Mouse (Mus musculus) frontal cortex, postnatal 14 days (tissue): ENCODE results near the gene Gm45062.

Experiments
- DNase-seq, 2 experiments: peaks; one replicate each; pipeline ENCODE4 v3.0.0; 2022; ENCODE audit warnings: low spot score in 2 of 2

Gene Gm45062

GRCm38 (mm10) chr6:8368198-8368864 lies 109.1 kb downstream of the Gm45062 start:
- no peak for DNase-seq

- no peak for DNase-seq
Measured at GRCm38 (mm10) chr6:8370624-8371023, 111.4 kb downstream of the Gm45062 start.

DNA sequence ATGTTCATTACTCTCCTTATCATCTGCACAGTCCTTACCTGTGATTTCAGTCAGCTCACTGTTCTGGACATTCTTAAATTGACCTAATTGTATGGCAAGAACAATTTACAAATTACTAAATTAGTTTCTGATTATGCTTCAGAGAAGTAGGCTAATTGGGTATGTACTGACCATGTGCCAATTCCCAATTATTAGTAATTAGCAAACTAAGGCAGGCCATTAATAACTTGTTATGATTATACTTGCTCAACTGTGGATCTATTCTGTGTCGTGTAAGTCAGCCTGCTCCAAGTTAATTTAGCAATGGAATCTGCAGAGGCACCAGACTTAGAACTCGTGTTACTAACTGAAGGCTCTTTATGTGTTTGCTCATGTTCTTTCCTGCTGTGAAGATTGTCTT lies 113.8 kb downstream of the Gm45062 start:
- no peak for DNase-seq

GRCm38 (mm10) chr6:8373851-8374250 lies 114.6 kb downstream of the Gm45062 start:
- DNase-seq = no peak

GRCm38 (mm10) chr6:8374290-8374689 lies 115.0 kb downstream of the Gm45062 start:
- no peak for DNase-seq

DNA sequence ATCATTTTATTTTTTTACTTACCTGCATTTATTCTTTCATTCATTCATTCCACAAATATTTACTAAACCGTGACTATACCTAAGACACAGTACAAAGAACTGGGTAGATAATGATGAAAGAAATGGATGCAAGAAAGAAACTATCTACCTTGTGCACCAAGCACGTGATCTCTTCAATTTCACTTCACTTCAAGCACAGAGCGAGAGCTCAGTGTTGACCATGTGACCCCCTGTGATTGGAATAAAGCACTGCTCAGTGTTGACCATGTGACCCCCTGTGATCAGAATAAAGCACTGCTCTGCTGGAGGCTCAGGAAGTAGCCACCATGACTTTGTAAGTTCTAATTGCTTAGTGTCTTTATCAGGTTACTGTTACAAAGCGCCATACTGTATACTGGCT lies 115.5 kb downstream of the Gm45062 start:
- DNase-seq = no peak

DNA sequence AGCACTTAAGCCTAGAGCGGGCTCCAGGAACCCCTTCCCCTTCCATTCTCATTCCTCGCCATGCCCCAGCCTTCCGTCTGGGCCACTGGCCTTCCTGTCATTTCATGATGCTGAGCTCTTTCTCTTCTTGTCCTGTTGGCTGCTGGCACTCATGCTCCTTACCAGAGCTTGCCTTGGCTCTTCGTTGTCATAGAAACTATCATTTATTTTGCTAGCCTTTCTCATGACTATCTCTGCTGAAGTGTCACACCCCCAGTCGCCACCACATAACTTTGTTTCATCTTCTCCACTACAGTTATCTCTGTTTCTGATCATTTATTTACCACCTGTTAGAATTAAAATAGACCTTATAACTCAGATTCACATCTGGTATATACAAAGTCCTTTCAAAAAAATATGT lies 117.1 kb downstream of the Gm45062 start:
- no peak for DNase-seq

DNA sequence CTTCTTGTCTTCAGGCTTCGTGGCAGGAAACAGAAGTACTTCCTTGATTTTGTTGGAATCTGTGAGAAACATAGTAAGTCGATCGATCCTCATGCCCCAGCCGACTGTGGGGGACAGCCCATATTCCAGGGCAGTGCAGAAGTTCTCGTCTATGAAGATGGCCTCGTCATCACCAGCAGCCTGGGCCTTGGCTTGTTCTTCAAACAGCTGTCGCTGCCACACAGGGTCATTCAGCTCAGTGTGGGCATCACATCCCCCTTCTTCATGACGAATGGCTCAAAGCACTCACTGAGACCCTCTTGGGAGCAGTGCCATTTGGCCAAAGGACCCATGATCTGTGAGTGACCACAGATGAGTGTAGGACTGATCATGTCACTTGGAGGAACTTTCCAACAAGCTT lies 118.4 kb downstream of the Gm45062 start:
- DNase-seq = no peak

DNA sequence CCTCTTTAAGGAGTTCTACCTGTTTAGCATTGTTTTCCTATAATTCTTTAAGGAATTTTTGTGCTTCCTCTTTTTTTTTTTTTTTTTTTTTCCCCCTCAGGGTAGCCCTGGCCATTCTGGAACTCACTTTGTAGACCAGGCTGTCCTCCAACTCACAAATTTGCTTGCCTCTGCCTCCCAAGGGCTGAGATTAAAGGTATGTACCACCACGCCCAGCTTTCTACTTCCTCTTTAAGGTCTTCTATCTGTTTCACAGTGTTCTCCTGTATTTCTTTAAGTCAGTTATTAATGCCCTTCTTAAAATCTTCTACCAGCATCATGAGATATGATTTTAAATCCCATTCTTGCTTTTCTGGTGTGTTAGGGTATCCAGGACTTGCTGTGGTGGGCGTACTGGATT lies 130.1 kb downstream of the Gm45062 start:
- DNase-seq = no peak

DNA sequence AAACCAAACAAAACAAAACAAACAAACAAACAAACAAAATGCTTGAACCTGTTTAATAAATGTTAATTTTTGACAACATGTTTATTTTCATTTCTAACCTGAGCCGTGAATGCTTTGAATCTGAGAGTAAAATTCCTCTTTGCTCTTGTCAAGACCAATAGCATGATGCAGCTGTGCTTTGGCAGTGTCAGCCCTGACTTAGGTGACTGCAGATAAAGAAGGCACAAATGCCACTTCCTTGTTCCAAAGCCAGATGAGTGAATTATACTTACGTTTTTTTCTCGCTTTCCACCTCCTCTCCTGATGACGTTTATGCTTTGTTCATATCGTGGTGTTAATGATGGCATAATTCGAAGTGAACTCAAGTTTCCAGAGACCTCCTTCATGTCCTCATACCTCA lies 131.0 kb downstream of the Gm45062 start:
- no peak for DNase-seq

DNA sequence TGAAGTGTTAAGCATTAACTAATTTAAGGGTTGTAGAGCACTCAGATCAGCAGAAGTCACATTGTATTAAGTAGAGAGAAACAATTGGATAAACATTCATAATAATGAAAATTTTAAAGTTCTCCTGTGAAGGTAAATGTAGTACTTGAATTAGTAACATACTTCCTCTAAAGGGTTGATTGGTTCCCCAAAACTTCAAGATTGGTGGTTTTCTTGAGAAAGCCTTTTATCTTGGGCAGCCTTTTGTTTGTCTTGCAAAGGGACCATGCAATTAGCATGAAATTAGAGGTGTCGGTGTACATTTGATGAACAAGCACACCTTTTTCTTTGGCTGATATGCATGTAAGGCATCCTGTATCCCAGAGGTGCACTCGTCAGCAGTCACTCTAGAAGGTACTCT lies 131.7 kb downstream of the Gm45062 start:
- DNase-seq = no peak

DNA sequence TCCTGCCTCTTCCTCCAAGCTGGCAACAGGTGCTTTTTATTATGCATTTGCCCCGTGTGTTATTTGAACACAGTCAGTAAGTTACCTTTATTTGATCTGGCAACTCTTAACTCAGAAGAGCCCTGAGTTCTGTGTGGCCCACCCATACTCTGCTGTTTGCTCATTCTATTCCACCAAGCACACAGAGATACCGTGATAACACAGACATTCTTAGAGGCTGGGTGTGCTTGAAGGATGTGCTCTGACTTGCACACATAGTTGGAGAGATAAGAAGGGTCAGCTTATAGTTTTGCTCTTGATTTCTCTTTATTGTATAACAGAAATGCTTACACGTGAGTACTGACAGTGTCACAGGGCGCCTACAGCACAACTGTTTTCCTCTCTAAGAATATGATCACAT lies 133.8 kb downstream of the Gm45062 start:
- no peak for DNase-seq

DNA sequence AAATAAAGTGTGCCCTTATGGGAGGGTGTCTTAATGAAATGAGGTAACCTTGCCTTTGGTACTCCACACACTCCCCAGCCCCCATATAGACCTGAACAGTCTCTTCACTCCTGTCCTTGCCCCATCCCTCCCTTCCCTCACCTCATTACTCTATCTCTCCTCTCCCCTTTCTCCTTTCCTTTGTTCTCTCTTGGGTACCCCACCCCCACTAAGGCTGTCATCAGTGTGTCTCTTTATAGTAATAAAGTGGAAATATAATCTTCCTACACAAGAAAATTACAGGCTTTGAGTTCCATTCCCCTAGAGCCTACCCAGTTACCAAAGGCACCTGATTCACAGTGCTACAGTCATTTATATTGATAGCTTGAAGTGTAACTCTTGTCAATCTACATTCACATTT lies 134.8 kb downstream of the Gm45062 start:
- no peak for DNase-seq

DNA sequence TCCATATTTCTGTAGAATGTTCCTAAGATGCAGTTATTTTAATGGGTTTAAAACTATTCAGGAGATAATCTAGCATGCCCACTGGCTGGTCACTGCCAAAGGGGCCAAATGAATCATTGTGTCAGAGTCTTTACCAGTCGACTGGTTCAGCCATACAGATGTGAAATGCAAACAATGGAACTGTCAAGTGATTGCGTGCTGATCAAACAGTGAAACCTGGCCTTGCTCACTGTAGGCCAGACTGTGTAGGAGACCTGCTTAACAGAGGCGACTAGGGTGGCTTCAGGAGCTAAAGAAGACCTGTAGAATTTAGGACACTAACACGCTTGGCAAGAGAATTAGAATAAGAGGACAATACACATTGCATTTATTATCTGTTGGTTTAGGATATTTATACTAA lies 135.8 kb downstream of the Gm45062 start:
- DNase-seq = no peak

- no peak for DNase-seq
Measured at GRCm38 (mm10) chr6:8397252-8397651, 138.0 kb downstream of the Gm45062 start.

DNA sequence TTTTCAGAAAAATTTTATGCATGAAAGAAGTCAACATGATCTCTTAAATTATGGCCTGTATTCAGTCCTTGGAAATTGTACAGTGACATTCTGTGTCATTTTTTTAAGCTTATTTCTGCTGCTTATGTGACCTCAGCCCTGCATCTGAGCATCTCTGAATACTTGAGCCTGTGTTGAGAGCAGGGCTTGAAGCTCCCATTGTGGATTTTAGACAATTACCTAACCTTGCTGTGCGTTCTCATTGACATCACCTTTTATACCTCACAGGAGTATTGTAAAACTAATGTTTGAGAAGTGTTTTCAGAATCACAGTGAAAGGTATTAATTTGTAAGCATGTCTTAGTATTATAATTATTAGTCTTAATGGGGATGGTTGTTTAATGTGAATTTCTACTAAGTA lies 140.5 kb downstream of the Gm45062 start:
- DNase-seq = no peak

DNA sequence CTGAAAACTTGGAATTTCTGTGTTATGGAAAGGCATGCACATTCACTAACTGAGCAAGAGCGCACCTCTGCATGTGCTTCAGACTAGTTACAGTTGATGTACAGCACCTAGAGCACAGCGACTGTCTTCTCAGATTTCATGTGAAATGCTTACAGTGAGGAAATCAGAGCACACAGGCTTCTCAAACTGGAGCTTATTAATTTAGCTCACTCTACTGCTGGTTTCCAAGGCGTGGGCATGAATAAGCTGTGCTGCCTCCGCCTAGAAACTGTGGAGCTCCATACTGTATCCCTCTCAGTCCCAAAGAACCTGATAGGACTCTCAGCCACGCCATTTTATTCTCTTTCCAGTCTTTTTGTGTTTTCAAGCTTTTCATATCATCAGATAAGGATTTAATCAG lies 143.9 kb downstream of the Gm45062 start:
- DNase-seq = no peak

DNA sequence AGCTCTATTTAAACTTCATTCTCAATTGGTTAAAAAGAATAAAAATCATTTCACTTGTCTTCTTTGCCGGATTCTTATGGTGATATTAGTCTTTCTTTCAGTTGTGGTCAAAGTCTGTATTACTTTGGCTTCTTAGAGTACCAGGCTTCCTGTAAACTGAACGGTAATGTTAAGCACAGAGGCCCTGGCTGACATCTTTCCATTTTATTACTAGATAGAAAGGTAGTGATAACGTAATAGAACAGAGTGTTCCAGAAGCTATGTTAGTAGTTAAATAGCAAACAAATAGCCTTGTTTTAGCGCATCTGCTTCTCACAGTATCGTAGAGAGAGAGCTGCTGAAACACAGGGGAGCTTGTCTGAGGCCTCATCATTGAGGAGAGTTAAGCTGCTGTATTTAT lies 146.6 kb downstream of the Gm45062 start:
- no peak for DNase-seq

- DNase-seq = no peak
Measured at GRCm38 (mm10) chr6:8408332-8408731, 149.1 kb downstream of the Gm45062 start.

DNA sequence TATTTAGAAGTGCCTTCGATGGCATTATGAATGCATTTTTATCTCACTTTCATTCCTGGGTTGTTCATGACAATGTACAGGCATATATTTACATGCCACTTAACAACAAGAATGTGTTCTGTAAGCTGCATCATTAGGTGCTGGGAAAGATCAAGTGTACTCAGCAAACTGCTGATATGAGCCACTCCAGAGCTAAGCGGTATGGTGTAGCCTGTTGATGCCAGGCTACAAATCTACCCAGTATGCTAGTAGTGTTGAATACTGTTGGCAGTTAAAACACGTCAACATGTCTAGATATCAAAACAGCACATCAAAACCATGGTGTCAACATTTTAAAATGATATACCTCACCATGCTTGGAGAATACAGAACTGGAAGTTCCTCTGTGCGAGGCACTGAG lies 150.6 kb downstream of the Gm45062 start:
- no peak for DNase-seq

DNA sequence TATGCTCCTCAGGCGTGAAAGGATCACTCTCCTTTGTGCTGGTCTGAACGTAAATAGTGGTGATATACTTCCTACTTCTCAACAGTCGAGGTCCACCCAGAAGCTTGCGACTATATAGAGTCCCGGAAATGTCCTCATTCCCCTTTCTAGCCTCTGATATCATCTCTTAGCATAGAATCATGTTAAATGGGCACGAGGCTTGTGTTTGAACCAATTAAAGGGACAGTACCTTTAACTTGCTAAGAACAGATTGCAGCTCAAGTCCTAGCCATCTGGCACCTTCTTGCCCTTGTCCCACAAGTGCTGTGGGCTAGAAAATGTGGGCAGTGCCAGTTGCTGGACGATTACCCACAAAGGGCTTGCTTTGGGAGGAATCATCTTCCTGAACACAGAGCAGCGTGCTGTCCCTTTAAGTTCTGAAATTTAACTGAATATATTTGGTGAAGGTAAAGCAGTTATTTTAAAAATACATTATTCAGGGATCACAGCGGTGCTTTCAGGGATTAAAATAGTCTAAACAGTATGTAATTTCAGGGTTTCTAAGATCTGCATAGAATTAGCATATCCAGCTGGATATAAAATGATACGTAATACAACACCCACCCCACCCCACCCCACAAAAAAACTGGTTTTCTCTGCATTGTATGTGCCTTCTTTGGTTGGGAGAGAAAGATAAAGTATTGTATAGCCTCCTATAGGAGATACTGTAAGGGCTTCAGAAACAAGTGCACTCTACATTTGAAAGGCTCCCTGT lies 153.8 kb downstream of the Gm45062 start:
- no peak for DNase-seq

DNA sequence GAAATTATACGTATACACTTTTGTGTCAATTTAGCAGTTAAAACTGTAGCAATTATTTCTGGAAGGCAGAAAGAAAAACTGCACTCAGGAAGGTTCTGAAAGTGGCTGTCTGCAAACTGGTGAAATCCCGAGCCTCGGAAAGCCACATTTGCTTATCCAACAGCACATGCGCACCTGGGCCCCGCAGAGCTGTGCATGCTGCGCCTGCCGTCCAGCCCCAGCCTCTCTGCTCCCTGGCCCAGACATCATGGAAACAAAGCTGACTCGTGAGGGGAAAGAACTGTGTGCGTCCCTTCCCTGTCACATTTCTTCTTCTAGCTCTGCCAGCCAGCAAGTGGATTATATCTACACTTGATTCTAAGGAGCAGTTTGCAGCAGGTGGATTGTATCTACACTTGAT lies 154.8 kb downstream of the Gm45062 start:
- DNase-seq = no peak

- DNase-seq = no peak
Measured at GRCm38 (mm10) chr6:8415823-8416222, 156.6 kb downstream of the Gm45062 start.
